Mouse (Mus musculus): ENCODE results near the gene Ywhab.

Gene Ywhab

DNA sequence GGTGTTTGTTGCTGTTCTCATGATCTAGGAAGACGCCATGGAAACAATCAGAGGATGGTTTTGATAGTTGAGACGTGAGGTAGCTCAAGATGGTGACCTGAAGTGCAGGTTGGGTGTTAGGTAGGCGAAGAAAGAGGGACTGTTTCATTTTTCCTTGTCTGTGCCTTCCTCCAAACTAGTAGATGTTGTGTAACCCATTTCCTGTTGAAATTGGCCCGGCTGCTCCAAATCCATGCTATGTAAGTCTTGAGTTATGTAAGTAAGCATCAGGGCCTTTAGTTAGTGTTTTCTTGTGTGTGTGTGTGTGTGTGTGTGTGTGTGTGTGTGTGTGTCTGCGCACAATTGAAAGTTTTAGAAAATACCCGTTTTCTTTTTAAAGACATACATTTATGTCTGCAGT, 14.5 kb downstream of the Ywhab start:
- DNase-seq (ENCODE audit: low spot score in 2 of 2): no peak

DNA sequence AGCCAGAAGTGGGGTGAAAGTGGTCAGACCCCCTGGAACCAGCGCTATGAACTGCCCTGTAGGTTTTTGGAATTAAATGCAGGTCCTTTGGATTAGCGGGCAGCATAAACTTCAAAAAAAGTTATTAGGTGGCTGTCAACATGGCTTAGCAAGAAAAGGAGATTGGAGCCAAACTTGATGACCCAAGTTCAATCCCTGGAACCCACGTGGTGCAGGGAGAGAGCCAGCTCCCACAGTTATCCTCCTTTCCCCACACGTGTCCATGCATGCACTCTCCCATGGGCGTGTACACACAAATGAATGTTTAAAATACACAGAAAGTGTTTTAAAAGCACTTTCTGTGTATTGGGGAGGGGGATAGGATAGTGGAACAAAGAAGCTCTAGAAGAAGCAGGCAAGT, 15.7 kb downstream of the Ywhab start:
- DNase-seq (ENCODE audit: low spot score in 2 of 2): no peak

DNA sequence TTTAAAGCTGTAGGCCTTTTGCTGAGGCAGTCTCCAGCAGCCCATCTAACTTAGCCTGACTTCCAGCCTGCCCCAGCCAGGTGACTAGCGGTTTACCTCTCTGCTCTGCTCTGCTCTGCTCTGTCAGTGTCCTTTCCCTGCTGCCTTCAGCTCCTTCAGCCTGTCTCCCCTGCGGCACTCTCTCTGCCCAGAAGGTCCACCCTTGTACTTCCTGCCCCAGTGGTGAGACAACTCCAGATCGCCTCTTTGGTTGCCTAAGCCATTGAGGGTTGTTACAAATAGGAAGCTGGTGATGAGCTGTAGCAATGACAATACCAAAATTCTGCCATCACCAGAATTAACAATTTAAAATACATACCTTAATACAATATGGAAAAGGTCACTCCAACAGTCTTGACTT, 16.2 kb downstream of the Ywhab start:
- no peak for DNase-seq (ENCODE audit: low spot score in 2 of 2)

DNA sequence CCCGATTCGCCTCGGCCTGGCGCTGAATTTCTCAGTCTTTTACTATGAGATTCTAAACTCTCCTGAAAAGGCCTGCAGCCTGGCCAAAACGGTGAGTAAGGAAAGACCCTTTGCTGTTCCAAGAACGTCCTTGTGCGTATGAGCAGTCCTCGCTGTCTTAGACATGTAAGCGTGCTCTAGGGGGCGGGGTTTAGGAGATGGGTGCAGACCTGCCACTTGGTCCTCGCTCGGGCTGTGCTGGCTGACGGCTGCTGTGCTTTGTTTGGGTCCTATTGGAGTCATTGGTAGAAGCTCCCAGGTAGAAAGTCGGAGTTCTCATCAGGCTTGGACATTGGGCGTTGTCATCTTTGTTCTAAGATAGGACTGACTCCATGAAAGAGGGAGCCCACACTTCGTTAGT, 20.5 kb downstream of the Ywhab start:
- DNase-seq (ENCODE audit: low spot score in 2 of 2): no peak

DNA sequence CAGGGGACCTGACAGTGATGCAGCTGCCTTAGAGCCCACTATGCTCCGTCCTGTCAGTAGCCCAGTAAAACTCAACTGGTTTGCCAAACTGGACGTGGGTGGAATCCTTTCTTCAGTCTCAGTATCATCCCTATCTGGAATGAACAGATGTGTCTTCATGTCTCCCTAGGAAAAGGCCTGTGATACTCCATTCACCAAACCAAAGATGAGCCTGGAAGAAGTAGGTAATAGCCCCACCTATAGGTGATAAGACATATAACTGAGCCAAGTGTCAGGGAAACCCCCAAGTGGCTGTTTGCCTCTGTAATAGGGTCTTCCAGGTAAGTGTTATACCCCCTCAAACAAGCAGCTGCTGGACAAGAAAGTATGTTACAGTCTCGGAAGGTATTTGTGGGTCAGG, 24.1 kb downstream of the Ywhab start:
- no peak for DNase-seq (ENCODE audit: low spot score in 2 of 2)

DNA sequence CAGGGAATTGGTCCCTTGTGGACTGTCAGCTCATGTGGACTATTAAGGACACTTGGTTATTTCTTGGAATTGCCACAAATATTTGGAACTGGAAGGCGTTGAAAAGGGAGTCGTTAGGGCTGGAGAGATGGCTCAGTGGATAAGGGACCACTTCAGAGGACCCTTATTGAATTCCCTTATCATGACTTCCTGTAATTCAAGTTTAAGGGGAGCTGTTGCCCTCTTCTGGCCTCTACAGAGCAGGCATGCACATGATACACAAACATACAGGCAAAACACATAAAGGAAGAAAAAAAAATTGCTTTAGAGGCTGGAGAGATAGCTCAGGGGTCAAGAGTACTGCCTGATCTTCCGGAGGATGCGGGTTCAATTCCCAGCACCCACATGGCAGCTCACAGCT, 25.2 kb downstream of the Ywhab start:
- no peak for DNase-seq (ENCODE audit: low spot score in 2 of 2)

DNA sequence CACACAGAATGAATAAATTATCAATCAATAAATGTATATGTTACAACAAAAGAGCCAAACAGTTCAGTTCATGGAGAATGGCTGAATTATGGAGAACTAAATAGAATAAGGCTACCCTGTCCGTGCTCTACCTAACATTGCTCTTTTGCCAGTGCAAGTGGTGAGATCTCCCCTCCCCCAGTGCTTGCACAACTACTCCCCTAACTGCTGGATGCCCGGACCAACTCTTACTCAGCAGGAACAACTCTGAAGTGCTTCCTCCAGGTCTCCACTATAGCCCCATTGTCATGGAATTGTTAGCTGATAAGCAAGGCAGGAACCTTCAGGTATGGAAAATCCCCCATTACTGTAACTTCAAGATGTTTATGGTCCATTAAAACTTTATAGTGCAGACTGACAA, 27.3 kb downstream of the Ywhab start:
- DNase-seq (ENCODE audit: low spot score in 2 of 2): no peak

DNA sequence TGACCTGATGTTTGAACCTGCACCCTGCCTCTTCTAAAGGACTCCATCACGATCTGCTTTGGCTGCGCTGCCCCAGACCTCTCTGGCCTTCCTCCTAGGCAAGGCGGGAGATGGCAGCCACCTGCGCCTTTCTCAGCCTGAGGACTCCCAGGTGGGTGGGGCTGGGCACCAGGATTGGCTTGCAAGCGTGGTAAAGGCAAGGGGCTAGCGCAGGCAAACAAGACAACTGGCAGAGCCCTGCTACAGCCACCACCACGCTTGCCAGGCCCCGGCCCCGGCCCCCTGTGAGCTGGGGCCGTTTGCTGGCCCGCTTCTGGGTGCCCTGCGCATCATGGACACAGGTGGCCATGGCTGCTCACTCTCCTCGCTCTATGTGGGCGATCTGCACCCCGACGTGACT, 30.4 kb downstream of the Ywhab start, which contains the start of gene Pabpc1l:
Gene Pabpc1l, plus strand, starts transcription at position 301 of the 400 bp plus-strand sequence.
- DNase-seq (ENCODE audit: low spot score in 2 of 2): no peak

DNA sequence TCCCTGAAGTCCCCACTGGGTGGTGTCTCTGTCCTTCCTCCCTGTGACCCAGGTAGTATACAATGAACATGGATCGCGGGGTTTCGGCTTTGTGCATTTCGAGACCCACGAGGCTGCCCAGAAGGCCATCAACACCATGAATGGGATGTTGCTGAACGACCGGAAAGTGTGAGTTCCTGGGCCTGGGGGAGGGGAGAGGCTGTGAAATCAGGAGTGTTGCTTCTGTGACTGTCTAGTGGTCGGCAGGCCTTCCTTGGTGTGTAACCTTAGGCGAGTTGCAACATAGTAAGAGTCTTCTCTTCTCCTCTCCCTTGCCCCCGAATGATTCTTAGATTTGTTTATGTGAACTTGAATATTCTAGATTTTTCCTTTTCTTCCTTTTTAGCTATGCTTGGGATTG, 36.4 kb downstream of the Ywhab start:
- DNase-seq (ENCODE audit: low spot score in 2 of 2): no peak

DNA sequence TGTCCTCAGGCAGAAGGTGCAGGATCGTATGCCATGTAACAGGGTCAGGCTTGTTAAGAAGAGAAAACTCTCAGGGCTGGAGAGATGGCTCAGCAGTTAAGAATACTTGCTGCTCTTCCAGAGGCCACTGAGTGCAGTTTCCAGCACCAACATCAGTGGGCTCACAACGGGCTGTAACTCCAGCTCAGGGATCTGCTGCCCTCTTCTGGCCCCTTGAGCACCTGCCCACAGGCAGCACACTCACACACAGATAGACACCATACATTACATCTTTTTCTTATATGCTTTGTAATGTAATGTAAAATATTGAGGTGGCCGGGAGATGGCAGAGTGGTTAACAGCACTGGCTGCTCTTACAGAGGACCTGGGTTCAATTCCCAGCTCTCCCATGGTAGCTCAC, 38.2 kb downstream of the Ywhab start:
- no peak for DNase-seq (ENCODE audit: low spot score in 2 of 2)

DNA sequence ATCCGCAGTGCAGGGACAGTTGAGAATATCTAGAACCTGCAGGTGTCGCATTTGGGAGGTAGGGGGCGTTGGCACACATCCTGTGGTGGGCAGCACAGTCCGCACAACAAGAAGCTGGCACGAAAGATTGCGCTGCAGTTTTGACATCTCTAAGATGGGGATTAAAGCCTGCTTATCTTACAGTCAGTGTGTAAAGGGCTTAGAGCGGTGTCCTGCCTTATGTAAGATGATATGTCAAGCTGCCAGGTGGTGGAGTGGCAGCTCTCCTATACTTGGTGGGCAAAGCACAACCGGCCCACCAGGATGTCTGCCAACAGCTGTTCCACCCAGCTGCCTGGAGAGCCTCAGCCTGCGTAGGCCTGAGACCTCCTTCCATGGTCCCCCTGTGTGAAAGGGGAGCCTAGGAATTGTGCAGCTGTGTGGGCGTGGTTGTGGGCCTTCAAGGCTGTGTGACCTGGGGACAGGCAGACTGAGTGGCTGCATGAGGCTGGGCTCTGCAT, 41.8 kb downstream of the Ywhab start:
- DNase-seq (ENCODE audit: low spot score in 2 of 2): no peak

DNA sequence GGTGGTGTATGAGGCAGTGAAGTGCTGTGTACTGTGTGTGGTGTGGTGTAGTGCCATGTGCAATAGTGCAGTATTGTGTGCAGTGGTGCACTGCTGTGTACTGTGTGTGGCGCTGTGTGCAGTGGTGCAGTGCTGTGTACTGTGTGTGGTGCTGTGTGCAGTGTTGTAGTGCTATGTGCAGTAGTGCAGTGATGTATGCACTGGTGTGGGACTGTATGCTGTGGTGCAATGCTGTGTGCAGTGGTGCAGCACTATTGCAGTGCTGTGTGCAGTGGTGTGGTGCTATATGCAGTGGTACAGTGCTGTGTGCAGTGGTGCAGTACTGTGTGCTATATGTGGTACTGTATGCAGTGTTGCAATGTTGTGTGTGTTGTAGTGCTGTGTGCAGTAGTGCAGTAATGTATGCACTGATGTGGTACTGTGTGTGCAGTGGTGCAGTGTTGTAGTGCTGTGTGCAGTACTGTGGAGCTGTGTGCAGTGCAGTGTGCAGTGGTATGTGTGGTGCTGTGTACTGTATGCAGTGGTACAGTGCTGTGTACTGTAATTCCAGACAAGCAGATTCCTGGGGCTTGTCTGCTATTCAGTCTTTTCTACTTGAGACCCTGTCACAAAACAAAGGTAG, 43.8 kb downstream of the Ywhab start:
- no peak for DNase-seq (ENCODE audit: low spot score in 2 of 2)

DNA sequence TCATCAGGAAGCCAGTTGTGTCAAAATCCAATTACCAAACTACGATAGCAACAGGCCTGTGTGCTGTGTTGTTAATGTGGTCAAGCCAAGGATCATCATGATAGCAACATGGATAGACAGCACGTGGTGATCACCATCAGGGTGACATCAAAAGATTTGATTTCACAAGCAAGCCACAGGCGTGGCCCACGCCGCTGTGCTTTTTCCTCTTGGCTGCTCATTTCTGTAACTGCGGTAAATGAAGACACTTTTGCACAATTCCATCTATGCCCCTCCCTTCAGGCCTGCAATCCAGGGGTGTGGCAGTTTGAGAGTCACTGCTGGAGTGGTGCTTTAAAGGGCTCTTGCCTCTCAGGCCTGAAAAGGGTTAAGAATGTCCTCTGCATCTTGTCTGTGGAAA, 46.2 kb downstream of the Ywhab start:
- DNase-seq (ENCODE audit: low spot score in 2 of 2): no peak

DNA sequence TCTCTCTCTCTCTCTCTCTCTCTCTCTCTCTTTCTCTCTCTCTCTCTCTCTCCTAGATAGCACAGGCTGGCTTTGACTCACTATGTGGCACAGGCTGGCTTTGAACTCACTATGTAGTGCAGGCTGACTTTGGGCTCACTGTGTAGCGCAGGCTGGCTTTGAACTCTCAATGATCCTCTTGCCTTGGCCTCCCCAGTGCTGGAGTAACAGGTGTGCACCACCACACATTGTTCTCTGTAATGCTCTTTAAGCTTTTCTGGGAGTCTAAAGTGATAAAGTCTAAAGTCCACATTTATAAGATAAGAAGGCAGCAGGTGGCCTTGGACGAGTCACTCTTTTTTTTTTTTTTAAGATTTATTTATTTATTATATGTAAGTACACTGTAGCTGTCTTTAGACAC, 46.8 kb downstream of the Ywhab start:
- DNase-seq (ENCODE audit: low spot score in 2 of 2): no peak

DNA sequence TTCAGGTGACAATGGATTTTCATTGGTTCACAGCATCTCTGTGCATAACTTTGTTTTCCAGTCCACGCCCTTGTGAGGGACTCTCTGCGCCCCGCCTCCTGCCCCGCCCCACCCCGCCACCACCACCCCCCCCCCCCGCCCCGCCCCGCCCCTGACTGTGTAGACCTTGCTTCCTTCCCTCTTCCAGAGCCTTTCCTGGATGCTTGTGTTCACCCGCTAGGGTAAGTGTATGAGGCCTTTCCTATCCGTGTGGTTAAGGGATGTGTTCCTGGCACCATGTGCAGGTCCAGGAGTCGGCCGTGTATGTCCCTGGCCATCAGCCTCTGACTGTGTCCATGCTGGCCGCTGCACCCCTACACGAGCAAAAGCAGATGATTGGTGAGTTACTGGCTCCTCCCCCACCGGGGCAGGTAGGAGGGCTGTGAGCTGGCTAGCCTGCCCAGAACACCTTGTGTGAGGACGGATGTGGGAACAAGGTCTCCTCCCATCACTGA, 52.5 kb downstream of the Ywhab start:
- no peak for DNase-seq (ENCODE audit: low spot score in 2 of 2)

DNA sequence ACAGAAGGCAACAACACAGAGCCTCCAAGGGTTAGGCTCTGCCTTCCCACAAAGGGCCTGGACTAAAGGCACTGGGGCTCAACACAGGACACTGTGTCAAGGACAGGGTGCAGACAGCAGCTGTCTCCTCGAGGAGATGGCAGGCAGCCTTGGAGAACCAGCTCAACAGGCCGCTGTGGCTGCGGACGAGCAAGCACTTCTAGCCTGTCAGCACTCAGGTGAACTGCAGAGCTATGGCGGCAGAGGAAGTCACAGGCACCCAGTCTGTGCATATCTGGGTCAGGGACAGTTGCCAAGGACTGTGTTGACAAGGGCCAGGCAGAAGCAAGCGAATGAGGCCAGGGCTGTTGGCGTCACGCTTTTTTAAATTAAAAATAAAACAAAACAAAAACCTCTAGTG, 59.0 kb downstream of the Ywhab start:
- DNase-seq (ENCODE audit: low spot score in 2 of 2): no peak

DNA sequence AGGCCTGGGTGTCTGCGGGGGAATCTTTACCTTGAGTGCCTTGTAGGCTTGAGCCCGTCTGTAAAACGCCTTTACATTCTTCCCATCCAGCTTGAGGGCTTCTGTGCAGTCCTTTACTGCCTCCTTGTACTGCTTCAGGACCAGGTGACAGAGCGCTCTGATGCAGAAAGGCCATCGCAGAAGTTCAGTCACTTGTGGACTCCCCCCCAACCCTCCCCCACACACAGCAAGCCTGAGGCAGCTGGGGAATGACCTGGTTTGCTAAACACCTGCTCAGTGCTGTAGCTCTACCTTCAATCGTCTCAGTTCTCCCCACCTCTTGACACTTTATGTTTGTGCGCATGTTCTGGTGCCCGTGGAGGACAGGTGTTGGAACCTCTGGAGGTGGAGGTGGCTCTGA, 59.9 kb downstream of the Ywhab start:
- no peak for DNase-seq (ENCODE audit: low spot score in 2 of 2)

DNA sequence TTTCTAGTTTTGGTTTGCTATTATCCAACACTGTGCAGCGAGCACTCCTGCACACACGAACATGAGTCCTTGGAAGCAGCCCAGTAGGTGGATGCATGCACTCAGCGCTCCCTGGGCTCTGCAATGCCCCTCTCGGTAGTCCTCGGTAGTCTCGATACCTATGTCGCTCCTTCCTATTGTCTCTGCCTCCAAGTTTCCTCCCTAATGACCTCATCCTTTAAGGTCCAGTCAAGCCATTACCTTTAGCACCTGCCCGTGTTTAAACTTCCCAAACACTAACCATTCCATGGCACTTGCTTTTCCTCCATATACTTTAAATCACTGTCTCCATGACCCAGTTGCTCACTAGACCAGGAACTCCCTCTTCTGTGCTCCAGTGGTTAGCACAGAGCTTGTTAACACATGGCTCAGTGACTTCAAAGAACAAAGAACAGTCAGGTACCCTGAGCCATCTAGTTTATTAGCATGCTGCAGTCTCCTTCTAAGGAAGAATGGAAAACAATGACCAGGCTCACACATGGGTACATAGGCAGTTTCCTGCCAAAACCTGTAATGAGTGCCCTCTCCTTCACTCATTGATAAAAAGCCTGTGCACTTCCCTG, 65.0 kb downstream of the Ywhab start:
- no peak for DNase-seq (ENCODE audit: low spot score in 2 of 2)
